Mouse (Mus musculus) heart, adult 2 months (tissue): ENCODE results near the gene Gm11595. TPM values are rescaled to one million over a fixed set of nuclear protein-coding genes. Genes with fewer than 3 reads are reported as not detected.

ENCODE experiments used
- DNase-seq, 2 experiments: peaks; one replicate each; pipeline ENCODE4 v3.0.0; 2021
- H3K27ac ChIP-seq: fragments of 200-600 bp; 2 replicates; pipeline ENCODE4 v1.8.1; 2022
- H3K27me3 ChIP-seq: fragments of 200-500 bp; 2 replicates; pipeline ENCODE4 v1.6.1; 2012; ENCODE audit warnings: mild to moderate bottlenecking, low read length, inconsistent platforms, mixed read lengths; ENCODE audit not compliant: control insufficient read depth, insufficient read depth
- H3K36me3 ChIP-seq: fragments of 200-500 bp; 2 replicates; pipeline ENCODE4 v1.6.1; 2012; ENCODE audit warnings: low read length, inconsistent platforms; ENCODE audit not compliant: control insufficient read depth, insufficient read depth
- H3K4me1 ChIP-seq: fragments of 200-500 bp; 2 replicates; pipeline ENCODE4 v1.6.1; 2011; ENCODE audit warnings: low read length; ENCODE audit not compliant: control insufficient read depth, insufficient read depth
- H3K4me3 ChIP-seq: fragments of 200-600 bp; 2 replicates; pipeline ENCODE4 v1.8.1; 2022
- H3K79me2 ChIP-seq: fragments of 200-500 bp; replicated peaks from 2 replicates; pipeline ENCODE4 v1.6.1; 2012; ENCODE audit warnings: mild to moderate bottlenecking, inconsistent platforms, low read length, moderate library complexity, mixed read lengths; ENCODE audit not compliant: control insufficient read depth, insufficient read depth
- H3K9ac ChIP-seq: fragments of 200-500 bp; 2 replicates; pipeline ENCODE4 v1.6.1; 2012; ENCODE audit warnings: low read depth, mild to moderate bottlenecking, control low read depth, inconsistent platforms, low read length, mixed read lengths
- CTCF ChIP-seq: fragments of 200-600 bp; IDR thresholded peaks from 2 replicates; pipeline ENCODE4 v1.8.1; 2022; ENCODE audit warnings: antibody characterized with exemption, mild to moderate bottlenecking, moderate library complexity
- EP300 ChIP-seq: fragments of 200-500 bp; IDR thresholded peaks from 2 replicates; pipeline ENCODE4 v1.6.1; 2011; ENCODE audit warnings: low read depth, low read length, control low read depth; ENCODE audit not compliant: insufficient read depth
- POLR2A ChIP-seq: fragments of 200-500 bp; IDR thresholded peaks from 2 replicates; pipeline ENCODE4 v1.6.1; 2011; ENCODE audit warnings: mild to moderate bottlenecking, low read depth, low read length, control low read depth; ENCODE audit not compliant: insufficient read depth
- WGBS: fragments of 180-500 bp; shearing (Covaris S2); methylation state at CpG from one replicate; pipeline ENCODE4 v1.1.7; 2018; 5-methylcytosine and 5-hydroxymethylcytosine counted together
- intact Hi-C: fragments of 180-260 bp; cut with DNase I; formaldehyde crosslinking; loops from one replicate; pipeline ENCODE4 v1.15.1; 2025
- polyA plus RNA-seq: library from polyadenylated mRNA; depleted of rRNA; stranded (reverse); fragments of >200 nt; gene quantifications from 2 replicates; pipeline ENCODE4 v1.2.3, GENCODE M21; 2012
- total RNA-seq, 2 experiments: library from RNA; stranded (reverse); gene quantifications; 2 replicates each; pipeline ENCODE4 v1.2.3; 2021

Gm11595 gene
- total and polyA plus RNA-seq, 3 experiments, result not detected

GRCm38 (mm10) chr11:99780604-99781003 is 7.9 kb upstream of the Gm11595 start, which contains the start of gene Krtap4-8:
Gene Krtap4-8, minus strand, starts transcription at chr11:99780704.
- Histone ChIP-seq H3K36me3 (no peaks in the 10 kb centered on the region), H3K4me1 (no peaks in the 10 kb centered on the region), H3K27ac (no peak within 1 kb of the TSS), H3K27me3 (no peaks in the 10 kb centered on the region), H3K9ac (no peak within 1 kb of the TSS), H3K4me3 (no peak within 1 kb of the TSS), H3K79me2 (no peaks in the 10 kb centered on the region)
- no peak for TF ChIP-seq EP300
- no peak for TF ChIP-seq CTCF
- TF ChIP-seq POLR2A, result no peak
- intact Hi-C loops, result no loop called here
- no peak for DNase-seq
- WGBS, result 93% methylated on average over 2 of the region's 2 CpGs

GRCm38 (mm10) chr11:99778401-99778800 is 5.7 kb upstream of the Gm11595 start:
- intact Hi-C loops, result no loop called here
- 70% methylated on average over 7 of the region's 7 CpGs for WGBS
- H3K36me3 ChIP-seq, result no peaks in the 10 kb centered on the region
- no peak for DNase-seq
- H3K27me3 ChIP-seq, result no peaks in the 10 kb centered on the region
- H3K4me3 ChIP-seq, result no peak overlapping the region
- H3K79me2 ChIP-seq, result no peaks in the 10 kb centered on the region
- TF ChIP-seq EP300, result no peak
- no peak for TF ChIP-seq POLR2A
- TF ChIP-seq CTCF, result no peak
- H3K27ac ChIP-seq, result no peak overlapping the region
- no peak overlapping the region for H3K9ac ChIP-seq
- no peaks in the 10 kb centered on the region for H3K4me1 ChIP-seq

- H3K36me3 ChIP-seq, result no peaks in the 10 kb centered on the region
- H3K4me1 ChIP-seq, result no peaks in the 10 kb centered on the region
- intact Hi-C loops, result no loop called here
- no peaks in the 10 kb centered on the region for H3K79me2 ChIP-seq
- TF ChIP-seq CTCF (no peak), POLR2A (no peak), EP300 (no peak)
- H3K27me3 ChIP-seq, result no peaks in the 10 kb centered on the region; the same call in 1 of the 2 replicates
- no peak overlapping the region for H3K27ac ChIP-seq
- 54% methylated on average over 2 of the region's 2 CpGs for WGBS
- H3K9ac ChIP-seq, result no peak overlapping the region
- no peak overlapping the region for H3K4me3 ChIP-seq
- no peak for DNase-seq
Measured at GRCm38 (mm10) chr11:99768410-99768809, 4.3 kb downstream of the Gm11595 start.

GRCm38 (mm10) chr11:99758877-99759276 is 13.8 kb downstream of the Gm11595 start:
- DNase-seq, result no peak
- H3K36me3 ChIP-seq, result no peaks in the 10 kb centered on the region
- no peak overlapping the region for H3K9ac ChIP-seq
- H3K4me3 ChIP-seq, result no peak overlapping the region
- TF ChIP-seq POLR2A (no peak), EP300 (no peak), CTCF (no peak)
- no peaks in the 10 kb centered on the region; the same call in 1 of the 2 replicates for H3K27me3 ChIP-seq
- WGBS, result 68% methylated on average over 1 of the region's 1 CpGs
- no peaks in the 10 kb centered on the region for H3K79me2 ChIP-seq
- no peaks in the 10 kb centered on the region for H3K4me1 ChIP-seq
- no peak overlapping the region for H3K27ac ChIP-seq
- intact Hi-C loops, result no loop called here

GRCm38 (mm10) chr11:99743985-99744384 is 28.7 kb downstream of the Gm11595 start:
- no peak overlapping the region for H3K4me3 ChIP-seq
- no peaks in the 10 kb centered on the region for H3K36me3 ChIP-seq
- no peaks in the 10 kb centered on the region for H3K4me1 ChIP-seq
- intact Hi-C loops, result no loop called here
- no peak overlapping the region for H3K9ac ChIP-seq
- no peaks in the 10 kb centered on the region for H3K79me2 ChIP-seq
- H3K27me3 ChIP-seq, result no peaks in the 10 kb centered on the region; the same call in 1 of the 2 replicates
- no peak for DNase-seq
- no peak overlapping the region for H3K27ac ChIP-seq
- TF ChIP-seq EP300 (no peak), CTCF (no peak), POLR2A (no peak)
- 39% methylated on average over 3 of the region's 3 CpGs for WGBS

GRCm38 (mm10) chr11:99734190-99734589 is 38.5 kb downstream of the Gm11595 start, which contains the start of gene Gm14180:
Gene Gm14180, minus strand, starts transcription at chr11:99734290.
- WGBS, result 55% methylated on average over 2 of the region's 2 CpGs
- Histone ChIP-seq H3K36me3 (no peaks in the 10 kb centered on the region), H3K27ac (no peak within 1 kb of the TSS), H3K27me3 (no peaks in the 10 kb centered on the region), H3K9ac (no peak within 1 kb of the TSS), H3K4me3 (no peak within 1 kb of the TSS), H3K79me2 (no peaks in the 10 kb centered on the region), H3K4me1 (no peaks in the 10 kb centered on the region)
- DNase-seq, result no peak
- intact Hi-C loops, result no loop called here
- TF ChIP-seq CTCF (no peak), EP300 (no peak), POLR2A (no peak)
